Mouse (Mus musculus): ENCODE data around the gene Znrf1. TPM values are rescaled to one million over a fixed set of nuclear protein-coding genes. Genes with fewer than 3 reads are reported as not detected.
A peak's percentile ranks its signal among the peaks of the same experiment; 100 is the strongest.

Znrf1 gene
- polyA plus RNA-seq, 1 experiment from 2014 or later, result 33.1 TPM

GRCm38 (mm10) chr8:111597310-111597709 lies 61.4 kb downstream of the Znrf1 start:
- Histone ChIP-seq H3K4me1 (replicated peaks) (peaks cover 74% of the 10 kb centered on the region), H3K27me3 (replicated peaks) (no peaks in the 10 kb centered on the region), H3K4me3 (no peak overlapping the region), H3K9me3 (replicated peaks) (no peaks in the 10 kb centered on the region), H3K4me2 (peak overlapping the region; percentile 32; the same call in 1 of the 2 replicates), H3K27ac (ENCODE audit: poor library complexity, severe bottlenecking) (peak overlapping the region; percentile 91), H3K36me3 (no peaks in the 10 kb centered on the region), H3K9ac (no peak overlapping the region)
- WGBS, result 39% methylated on average over 1 of the region's 1 CpGs
- ATAC-seq (ENCODE audit: insufficient number of reproducible peaks, low FRiP score), result no peak; the same call in 1 of the 2 replicates

GRCm38 (mm10) chr8:111599707-111600444 lies 64.0 kb downstream of the Znrf1 start:
- Histone ChIP-seq H3K9ac (no peak overlapping the region), H3K27me3 (replicated peaks) (no peaks in the 10 kb centered on the region), H3K27ac (ENCODE audit: poor library complexity, severe bottlenecking) (no peak overlapping the region), H3K9me3 (replicated peaks) (no peaks in the 10 kb centered on the region), H3K4me3 (no peak overlapping the region), H3K4me2 (no peak overlapping the region), H3K4me1 (replicated peaks) (peaks cover 49% of the 10 kb centered on the region), H3K36me3 (no peaks in the 10 kb centered on the region; the same call in 1 of the 2 replicates)
- no peak for ATAC-seq (ENCODE audit: insufficient number of reproducible peaks, low FRiP score)
- 72% methylated on average over 9 of the region's 9 CpGs for WGBS

GRCm38 (mm10) chr8:111602050-111602449 lies 66.2 kb downstream of the Znrf1 start:
- ATAC-seq (ENCODE audit: insufficient number of reproducible peaks, low FRiP score), result no peak
- WGBS, result 91% methylated on average over 4 of the region's 4 CpGs
- Histone ChIP-seq H3K4me1 (replicated peaks) (peaks cover 27% of the 10 kb centered on the region), H3K27me3 (replicated peaks) (no peaks in the 10 kb centered on the region), H3K4me3 (no peak overlapping the region), H3K27ac (ENCODE audit: poor library complexity, severe bottlenecking) (no peak overlapping the region), H3K9ac (no peak overlapping the region), H3K36me3 (no peaks in the 10 kb centered on the region; the same call in 1 of the 2 replicates), H3K4me2 (no peak overlapping the region), H3K9me3 (replicated peaks) (no peaks in the 10 kb centered on the region)

GRCm38 (mm10) chr8:111604986-111605385 lies 69.1 kb downstream of the Znrf1 start:
- no peak for ATAC-seq (ENCODE audit: insufficient number of reproducible peaks, low FRiP score)
- no peaks in the 10 kb centered on the region for H3K9me3 ChIP-seq (replicated peaks)
- no peak overlapping the region for H3K9ac ChIP-seq
- H3K27me3 ChIP-seq (replicated peaks), result no peaks in the 10 kb centered on the region
- H3K27ac ChIP-seq (ENCODE audit: poor library complexity, severe bottlenecking), result no peak overlapping the region
- 89% methylated on average over 2 of the region's 2 CpGs for WGBS
- peaks cover 1% of the 10 kb centered on the region for H3K36me3 ChIP-seq
- no peak overlapping the region for H3K4me3 ChIP-seq
- no peak overlapping the region for H3K4me2 ChIP-seq
- peaks cover 2% of the 10 kb centered on the region for H3K4me1 ChIP-seq (replicated peaks)

- Histone ChIP-seq H3K4me3 (no peak overlapping the region), H3K27me3 (replicated peaks) (no peaks in the 10 kb centered on the region), H3K4me1 (replicated peaks) (no peaks in the 10 kb centered on the region), H3K9ac (no peak overlapping the region), H3K36me3 (peaks cover 11% of the 10 kb centered on the region), H3K27ac (ENCODE audit: poor library complexity, severe bottlenecking) (no peak overlapping the region), H3K4me2 (no peak overlapping the region), H3K9me3 (replicated peaks) (no peaks in the 10 kb centered on the region)
- WGBS, result 87% methylated on average over 9 of the region's 9 CpGs
- no peak for ATAC-seq (ENCODE audit: insufficient number of reproducible peaks, low FRiP score)
Measured at GRCm38 (mm10) chr8:111606961-111607360, 71.1 kb downstream of the Znrf1 start.

- Histone ChIP-seq H3K27me3 (replicated peaks) (no peaks in the 10 kb centered on the region), H3K27ac (ENCODE audit: poor library complexity, severe bottlenecking) (no peak overlapping the region), H3K4me1 (replicated peaks) (no peaks in the 10 kb centered on the region), H3K36me3 (peaks cover 16% of the 10 kb centered on the region), H3K9me3 (replicated peaks) (no peaks in the 10 kb centered on the region), H3K4me3 (no peak overlapping the region), H3K9ac (no peak overlapping the region), H3K4me2 (no peak overlapping the region)
- WGBS, result 93% methylated on average over 7 of the region's 7 CpGs
- no peak for ATAC-seq (ENCODE audit: insufficient number of reproducible peaks, low FRiP score)
Measured at GRCm38 (mm10) chr8:111607414-111607813, 71.5 kb downstream of the Znrf1 start.

GRCm38 (mm10) chr8:111613181-111613580 lies 77.3 kb downstream of the Znrf1 start:
- no peak overlapping the region for H3K4me3 ChIP-seq
- ATAC-seq (ENCODE audit: insufficient number of reproducible peaks, low FRiP score), result no peak
- H3K27me3 ChIP-seq (replicated peaks), result no peaks in the 10 kb centered on the region
- H3K36me3 ChIP-seq, result peaks cover 22% of the 10 kb centered on the region
- 74% methylated on average over 5 of the region's 5 CpGs for WGBS
- no peak overlapping the region for H3K9ac ChIP-seq
- peaks cover 12% of the 10 kb centered on the region for H3K4me1 ChIP-seq (replicated peaks)
- H3K9me3 ChIP-seq (replicated peaks), result no peaks in the 10 kb centered on the region
- H3K27ac ChIP-seq (ENCODE audit: poor library complexity, severe bottlenecking), result no peak overlapping the region
- no peak overlapping the region for H3K4me2 ChIP-seq

GRCm38 (mm10) chr8:111614786-111615701 lies 79.1 kb downstream of the Znrf1 start:
- H3K9ac ChIP-seq, result no peak overlapping the region
- no peaks in the 10 kb centered on the region for H3K9me3 ChIP-seq (replicated peaks)
- no peak overlapping the region for H3K4me3 ChIP-seq
- WGBS, result 89% methylated on average over 6 of the region's 6 CpGs
- ATAC-seq (ENCODE audit: insufficient number of reproducible peaks, low FRiP score), result no peak
- no peaks in the 10 kb centered on the region for H3K27me3 ChIP-seq (replicated peaks)
- no peak overlapping the region for H3K4me2 ChIP-seq
- H3K4me1 ChIP-seq (replicated peaks), result peaks cover 26% of the 10 kb centered on the region
- H3K36me3 ChIP-seq, result peaks cover 20% of the 10 kb centered on the region
- H3K27ac ChIP-seq (ENCODE audit: poor library complexity, severe bottlenecking), result no peak overlapping the region

- 63% methylated on average over 6 of the region's 6 CpGs for WGBS
- no peak for ATAC-seq (ENCODE audit: insufficient number of reproducible peaks, low FRiP score)
Measured at GRCm38 (mm10) chr8:111617812-111618211, 81.9 kb downstream of the Znrf1 start.

GRCm38 (mm10) chr8:111618273-111618672 lies 82.4 kb downstream of the Znrf1 start:
- H3K4me3 ChIP-seq, result no peak overlapping the region
- H3K36me3 ChIP-seq, result peaks cover 21% of the 10 kb centered on the region; the same call in 1 of the 2 replicates
- H3K9me3 ChIP-seq (replicated peaks), result no peaks in the 10 kb centered on the region
- peaks cover 29% of the 10 kb centered on the region for H3K4me1 ChIP-seq (replicated peaks)
- no peak overlapping the region for H3K4me2 ChIP-seq
- no peak overlapping the region for H3K27ac ChIP-seq (ENCODE audit: poor library complexity, severe bottlenecking)
- no peak overlapping the region for H3K9ac ChIP-seq
- 81% methylated on average over 4 of the region's 4 CpGs for WGBS
- no peak for ATAC-seq (ENCODE audit: insufficient number of reproducible peaks, low FRiP score)
- H3K27me3 ChIP-seq (replicated peaks), result no peaks in the 10 kb centered on the region

More at GRCm38 (mm10) chr8:111617812-111618211, 81.9 kb downstream of the Znrf1 start:
- no peaks in the 10 kb centered on the region for H3K27me3 ChIP-seq (replicated peaks)
- H3K9ac ChIP-seq, result no peak overlapping the region
- peaks cover 22% of the 10 kb centered on the region; the same call in 1 of the 2 replicates for H3K36me3 ChIP-seq
- H3K4me2 ChIP-seq, result no peak overlapping the region
- H3K9me3 ChIP-seq (replicated peaks), result no peaks in the 10 kb centered on the region
- H3K4me1 ChIP-seq (replicated peaks), result peaks cover 31% of the 10 kb centered on the region
- H3K27ac ChIP-seq (ENCODE audit: poor library complexity, severe bottlenecking), result no peak overlapping the region
- H3K4me3 ChIP-seq, result no peak overlapping the region

GRCm38 (mm10) chr8:111619936-111620335 lies 84.0 kb downstream of the Znrf1 start:
- no peak for ATAC-seq (ENCODE audit: insufficient number of reproducible peaks, low FRiP score)
- no peak overlapping the region for H3K4me3 ChIP-seq
- no peak overlapping the region for H3K27ac ChIP-seq (ENCODE audit: poor library complexity, severe bottlenecking)
- H3K9me3 ChIP-seq (replicated peaks), result no peaks in the 10 kb centered on the region
- H3K9ac ChIP-seq, result no peak overlapping the region
- no peaks in the 10 kb centered on the region for H3K27me3 ChIP-seq (replicated peaks)
- H3K4me1 ChIP-seq (replicated peaks), result peaks cover 42% of the 10 kb centered on the region
- no peak overlapping the region for H3K4me2 ChIP-seq
- WGBS, result 31% methylated on average over 1 of the region's 1 CpGs
- H3K36me3 ChIP-seq, result peaks cover 20% of the 10 kb centered on the region; the same call in 1 of the 2 replicates

Measured in heart, embryonic 12.5 days (tissue).